Mouse (Mus musculus) mouse embryonic stem cell (cell line): ENCODE measurements around the gene Srsf12.

Experiments
- in situ Hi-C, 2 experiments: fragments of 300-500 bp; cut with MboI; formaldehyde crosslinking; loops; 1 replicate in 1 of 2; 3 replicates in 1 of 2; pipeline ENCODE4 v1.14.3; 2019 to 2020; ENCODE audit warnings: low sequenced_read_pairs in 2 of 2, low pct_unique_long_range_greater_than_20kb in 1 of 2, mixed read lengths in 1 of 2; ENCODE audit not compliant: unreplicated experiment in 1 of 2

Gene Srsf12

DNA sequence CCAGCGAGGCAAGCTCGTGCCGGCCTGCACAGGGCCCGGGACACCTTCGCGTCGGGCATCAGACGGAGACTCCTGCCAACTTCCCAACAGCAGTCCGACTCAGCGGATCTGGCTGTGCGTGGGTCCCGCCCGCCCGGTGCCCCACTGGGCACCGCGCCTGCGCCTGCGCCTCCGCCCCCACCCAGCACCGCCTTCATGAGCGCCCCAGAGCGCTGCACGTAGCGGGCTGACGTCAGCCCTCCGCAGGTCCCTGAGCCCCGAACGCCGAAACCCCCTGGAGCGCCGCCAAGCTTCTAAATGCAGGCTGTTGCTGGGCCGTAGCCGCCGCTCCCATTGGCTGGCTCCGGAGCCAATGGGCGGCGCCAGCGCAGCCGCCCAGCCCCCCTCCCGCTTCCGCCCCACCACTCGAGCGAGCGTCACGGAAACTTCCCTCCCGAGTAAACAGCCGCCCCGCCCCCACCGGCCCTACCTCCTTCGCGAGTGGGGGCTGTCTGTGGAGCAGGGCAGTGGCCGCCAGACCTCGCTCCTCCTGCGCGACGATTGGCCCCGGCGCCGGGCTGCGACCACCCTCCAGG lies 38.8 kb downstream of the Srsf12 start:
- in situ Hi-C loops: no loop called here

GRCm38 (mm10) chr4:33248062-33248889 lies 39.5 kb downstream of the Srsf12 start:
- in situ Hi-C loops: no loop called here

DNA sequence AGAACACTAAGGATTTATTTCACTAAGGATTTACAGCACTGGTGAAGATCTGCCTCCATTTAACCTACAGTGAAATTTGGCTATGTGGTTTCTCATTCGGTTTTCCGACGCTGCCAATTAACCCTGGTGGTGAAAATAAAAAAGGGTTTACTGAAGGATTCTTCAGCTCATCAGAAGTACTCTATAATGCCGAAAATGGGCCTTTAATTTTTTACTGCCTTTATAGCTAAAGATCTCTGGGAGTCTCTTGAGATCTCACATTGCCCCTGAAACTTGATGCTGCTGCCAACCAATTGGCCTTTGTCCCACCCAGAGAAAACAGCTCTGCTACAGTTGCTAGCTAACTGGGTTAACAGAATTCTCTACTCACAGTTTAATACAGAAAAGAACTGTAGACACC lies 40.1 kb downstream of the Srsf12 start:
- in situ Hi-C loops: no loop called here

- in situ Hi-C loops: no loop called here
Observed at GRCm38 (mm10) chr4:33249716-33250230, 41.0 kb downstream of the Srsf12 start.

DNA sequence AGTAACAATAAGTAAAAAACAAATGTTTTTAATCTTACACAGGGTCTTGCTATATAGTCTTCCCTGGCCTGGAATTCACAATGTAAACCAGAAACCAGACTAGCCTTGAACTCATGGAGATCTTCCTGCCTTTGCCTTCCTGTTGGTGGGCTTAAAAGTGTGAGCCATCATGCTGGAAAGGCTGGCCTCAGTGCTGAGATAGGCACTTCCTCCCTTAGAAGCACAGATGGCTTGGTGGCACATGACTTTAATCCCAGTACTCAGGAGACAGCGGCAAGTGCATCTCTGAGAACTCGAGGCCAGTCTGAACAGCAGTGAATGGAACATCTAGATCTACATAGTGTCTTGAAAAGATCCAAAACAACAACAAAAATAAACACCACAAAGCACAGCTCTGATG lies 42.1 kb downstream of the Srsf12 start:
- in situ Hi-C loops: no loop called here

DNA sequence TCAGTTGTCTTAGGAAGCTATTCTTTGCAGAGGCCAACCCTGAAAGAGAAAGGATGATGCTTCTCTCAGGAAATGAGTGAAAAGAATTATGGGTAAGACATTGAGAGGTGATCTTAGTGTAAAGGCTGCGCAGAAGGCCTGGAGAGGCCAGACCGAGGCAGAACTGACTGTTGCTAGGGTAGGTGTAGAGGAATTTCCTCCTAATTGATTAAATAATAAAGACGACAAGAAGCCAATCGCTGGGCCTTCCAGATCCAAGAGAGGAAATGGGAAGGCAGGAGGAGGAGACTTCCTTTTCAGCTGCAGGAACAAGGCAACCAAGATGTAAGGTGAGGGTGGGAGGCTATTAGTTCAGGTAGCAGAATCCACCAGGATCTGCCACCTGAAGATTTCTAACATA lies 45.9 kb downstream of the Srsf12 start:
- in situ Hi-C loops: no loop called here

- in situ Hi-C loops: no loop called here
Observed at GRCm38 (mm10) chr4:33257263-33257964, 48.6 kb downstream of the Srsf12 start.

GRCm38 (mm10) chr4:33260311-33260710 lies 51.5 kb downstream of the Srsf12 start:
- in situ Hi-C loops: no loop called here

DNA sequence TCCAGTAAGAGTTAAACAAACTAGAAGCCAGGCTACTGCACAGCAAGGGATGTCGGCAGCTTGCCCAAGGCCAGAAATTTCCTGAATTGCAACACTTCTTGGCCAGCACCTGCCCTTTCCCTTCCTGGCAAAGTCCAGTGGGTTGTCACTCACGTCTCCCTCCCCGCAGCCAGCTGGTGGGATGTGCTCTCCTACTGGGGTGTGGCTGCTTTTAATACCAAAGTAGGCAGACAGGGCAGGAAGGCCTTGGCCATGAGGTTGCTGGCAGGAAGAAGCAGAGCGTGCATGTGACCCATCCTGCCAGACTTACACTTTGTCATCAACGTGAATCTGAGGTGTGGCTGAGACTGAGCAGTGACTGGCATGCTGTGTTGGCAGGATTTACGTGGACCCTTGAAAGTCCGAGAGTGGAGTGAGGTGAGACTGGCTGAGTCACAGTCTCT lies 52.5 kb downstream of the Srsf12 start:
- in situ Hi-C loops: no loop called here

GRCm38 (mm10) chr4:33262897-33263296 lies 54.1 kb downstream of the Srsf12 start:
- in situ Hi-C loops: no loop called here

DNA sequence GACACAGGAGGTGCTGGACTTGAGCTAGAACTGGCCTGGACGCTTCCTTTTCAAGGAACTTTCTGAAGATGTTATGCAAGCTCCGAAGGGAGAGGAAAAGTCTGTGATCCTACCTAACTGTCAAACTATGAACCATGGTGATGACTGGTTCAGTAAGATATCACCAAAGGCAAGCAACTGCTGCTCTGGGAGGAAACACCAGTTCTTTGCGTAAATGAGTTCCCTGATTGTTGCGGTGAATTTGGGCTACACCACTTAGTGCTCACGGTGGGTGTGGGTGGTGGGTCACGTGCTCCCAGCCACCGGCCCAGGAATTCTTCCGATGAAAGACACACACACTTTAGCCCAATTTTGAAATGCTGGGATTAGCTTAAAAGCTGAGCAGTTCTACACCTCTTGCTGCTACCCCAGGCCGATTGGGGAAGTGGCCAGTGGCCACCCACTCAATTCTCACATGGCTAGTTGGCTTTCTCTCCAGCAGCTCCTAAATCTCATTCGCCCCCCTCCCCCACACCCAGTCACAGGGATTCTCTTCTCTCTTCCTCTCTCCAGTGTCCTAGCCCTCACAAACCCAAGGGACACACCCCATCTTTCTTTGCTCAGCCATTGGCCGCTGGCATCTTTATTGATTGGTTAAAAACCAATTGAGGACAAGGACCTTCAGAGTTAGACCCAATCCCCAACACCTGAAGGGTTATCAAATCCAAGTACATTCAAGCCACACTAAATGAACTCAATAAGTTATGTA lies 56.4 kb downstream of the Srsf12 start:
- in situ Hi-C loops: no loop called here

GRCm38 (mm10) chr4:33270386-33271314 lies 61.9 kb downstream of the Srsf12 start:
- in situ Hi-C loops: no loop called here

GRCm38 (mm10) chr4:33273437-33273836 lies 64.6 kb downstream of the Srsf12 start:
- in situ Hi-C loops: no loop called here

DNA sequence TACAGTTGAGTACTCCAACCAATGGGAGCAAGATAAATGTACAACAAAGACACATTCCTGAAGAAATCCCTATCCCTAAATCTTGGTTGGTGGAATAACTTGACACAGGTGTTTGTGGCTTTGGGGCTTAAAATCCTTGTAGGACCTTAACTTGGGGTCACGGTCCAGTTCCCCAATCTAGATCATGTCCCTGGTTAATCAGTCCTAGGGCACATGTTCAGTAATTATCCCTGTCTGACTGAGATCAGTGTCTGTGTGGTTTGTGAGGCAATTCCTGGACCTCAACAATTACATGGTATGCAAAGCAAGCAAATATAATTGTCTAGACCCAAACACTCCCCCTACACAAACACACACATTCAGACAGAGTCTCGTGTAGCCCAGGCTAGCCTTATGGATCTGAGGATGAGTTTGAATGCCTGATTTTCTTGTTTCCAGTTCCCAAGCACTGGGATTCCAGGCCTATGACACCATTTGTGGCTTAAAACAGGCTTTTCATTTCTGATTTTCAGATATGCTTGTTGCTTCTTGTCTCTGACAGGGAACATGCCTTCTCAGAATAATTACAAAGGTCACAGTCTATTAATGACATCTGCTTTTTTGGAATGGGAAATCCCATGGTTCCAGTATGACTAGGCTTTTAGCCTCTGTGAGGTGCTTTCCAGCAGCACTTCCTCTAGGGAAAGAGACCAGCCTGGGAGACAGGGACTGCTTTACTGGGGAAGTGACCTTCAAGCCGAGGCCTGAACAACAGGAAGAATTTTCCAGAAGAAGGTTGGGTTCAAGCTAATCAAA lies 73.3 kb downstream of the Srsf12 start:
- in situ Hi-C loops: loop anchor here (25.0 kb wide), 3 partner anchors 145 to 695 kb away; partner anchors contain the start of genes Casp8ap2 (in 1 of the 2), Gabrr1 (in 1 of the 2) and Gja10 (in 1 of the 2)
